Mouse (Mus musculus): ENCODE measurements at regions not wholly inside any gene's neighbourhood (a gene's known extent, or its start where the extent isn't known, plus 50 kb on each side); places are given as distances from the start of the nearest gene placed in this dataset.

- 80% methylated on average over 4 of the region's 4 CpGs for WGBS
- no peak overlapping the region for H3K27ac ChIP-seq (ENCODE audit: control insufficient read depth, insufficient read depth, low read length)
- no peak for TF ChIP-seq CTCF (IDR thresholded peaks at IDR 0.05; ENCODE audit: borderline replicate concordance, control insufficient read depth, extremely low read depth, insufficient read depth, low read length, poor library complexity)
- no peak for TF ChIP-seq POLR2A (IDR thresholded peaks at IDR 0.05; ENCODE audit: control insufficient read depth, extremely low read depth, insufficient read depth, low read length, poor library complexity)
- no peaks in the 10 kb centered on the region for H3K36me3 ChIP-seq (ENCODE audit: control insufficient read depth, insufficient read depth, low read length)
- no peaks in the 10 kb centered on the region for H3K4me1 ChIP-seq (replicated peaks; ENCODE audit: control insufficient read depth, insufficient read depth, low read length)
- DNase-seq = no peak
- H3K4me3 ChIP-seq (ENCODE audit: control insufficient read depth, insufficient read depth, low read length) = no peak overlapping the region
- H3K27me3 ChIP-seq (ENCODE audit: control insufficient read depth, insufficient read depth, low read length) = no peaks in the 10 kb centered on the region
Measured at GRCm38 (mm10) chr17:48616205-48616604, 161.5 kb downstream of the Unc5cl start.

- Histone ChIP-seq H3K36me3 (ENCODE audit: control insufficient read depth, insufficient read depth, low read length) (no peaks in the 10 kb centered on the region), H3K4me3 (ENCODE audit: control insufficient read depth, insufficient read depth, low read length) (no peak overlapping the region), H3K27ac (ENCODE audit: control insufficient read depth, insufficient read depth, low read length) (no peak overlapping the region), H3K27me3 (ENCODE audit: control insufficient read depth, insufficient read depth, low read length) (no peaks in the 10 kb centered on the region), H3K4me1 (replicated peaks; ENCODE audit: control insufficient read depth, insufficient read depth, low read length) (no peaks in the 10 kb centered on the region)
- whole genome bisulfite sequencing = 84% methylated on average over 2 of the region's 2 CpGs
- DNase-seq = no peak
- no peak for TF ChIP-seq CTCF (IDR thresholded peaks at IDR 0.05; ENCODE audit: borderline replicate concordance, control insufficient read depth, extremely low read depth, insufficient read depth, low read length, poor library complexity)
- no peak for TF ChIP-seq POLR2A (IDR thresholded peaks at IDR 0.05; ENCODE audit: control insufficient read depth, extremely low read depth, insufficient read depth, low read length, poor library complexity)
Measured at GRCm38 (mm10) chr17:48620896-48621295, 166.2 kb downstream of the Unc5cl start.

- Histone ChIP-seq H3K27ac (ENCODE audit: control insufficient read depth, insufficient read depth, low read length) (no peak overlapping the region), H3K4me3 (ENCODE audit: control insufficient read depth, insufficient read depth, low read length) (no peak overlapping the region), H3K4me1 (replicated peaks; ENCODE audit: control insufficient read depth, insufficient read depth, low read length) (no peaks in the 10 kb centered on the region), H3K36me3 (ENCODE audit: control insufficient read depth, insufficient read depth, low read length) (no peaks in the 10 kb centered on the region), H3K27me3 (ENCODE audit: control insufficient read depth, insufficient read depth, low read length) (no peaks in the 10 kb centered on the region)
- no peak for TF ChIP-seq CTCF (IDR thresholded peaks at IDR 0.05; ENCODE audit: borderline replicate concordance, control insufficient read depth, extremely low read depth, insufficient read depth, low read length, poor library complexity)
- no peak for TF ChIP-seq POLR2A (IDR thresholded peaks at IDR 0.05; ENCODE audit: control insufficient read depth, extremely low read depth, insufficient read depth, low read length, poor library complexity)
- DNase-seq = no peak
- 97% methylated on average over 11 of the region's 11 CpGs for WGBS
Measured at GRCm38 (mm10) chr17:48621676-48622075, 167.0 kb downstream of the Unc5cl start.

DNA sequence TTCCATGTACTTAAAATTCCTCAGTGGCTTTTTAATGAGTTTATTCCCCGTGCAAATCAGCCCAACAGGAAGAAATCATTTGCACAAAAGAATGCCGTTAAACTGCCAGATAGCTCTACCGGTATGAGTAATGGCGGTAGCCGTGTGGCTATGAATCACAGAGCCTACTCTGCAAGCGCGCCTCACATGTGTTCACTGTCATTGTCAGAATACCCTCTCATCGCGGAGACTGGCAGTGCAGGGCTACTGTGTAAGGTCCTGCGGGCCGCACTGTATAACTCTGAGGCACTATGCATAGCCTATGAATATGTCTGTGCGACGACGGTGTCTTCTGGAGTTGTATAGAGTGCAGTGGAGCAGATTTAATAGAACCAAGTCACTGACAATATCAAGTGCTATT lies 170.2 kb downstream of the Unc5cl start:
- Histone ChIP-seq H3K4me3 (ENCODE audit: control insufficient read depth, insufficient read depth, low read length) (no peak overlapping the region), H3K36me3 (ENCODE audit: control insufficient read depth, insufficient read depth, low read length) (no peaks in the 10 kb centered on the region), H3K27ac (ENCODE audit: control insufficient read depth, insufficient read depth, low read length) (no peak overlapping the region), H3K27me3 (ENCODE audit: control insufficient read depth, insufficient read depth, low read length) (no peaks in the 10 kb centered on the region), H3K4me1 (replicated peaks; ENCODE audit: control insufficient read depth, insufficient read depth, low read length) (no peaks in the 10 kb centered on the region)
- TF ChIP-seq CTCF (IDR thresholded peaks at IDR 0.05; ENCODE audit: borderline replicate concordance, control insufficient read depth, extremely low read depth, insufficient read depth, low read length, poor library complexity) (no peak), POLR2A (IDR thresholded peaks at IDR 0.05; ENCODE audit: control insufficient read depth, extremely low read depth, insufficient read depth, low read length, poor library complexity) (no peak)
- DNase-seq = no peak
- WGBS = 93% methylated on average over 14 of the region's 14 CpGs

DNA sequence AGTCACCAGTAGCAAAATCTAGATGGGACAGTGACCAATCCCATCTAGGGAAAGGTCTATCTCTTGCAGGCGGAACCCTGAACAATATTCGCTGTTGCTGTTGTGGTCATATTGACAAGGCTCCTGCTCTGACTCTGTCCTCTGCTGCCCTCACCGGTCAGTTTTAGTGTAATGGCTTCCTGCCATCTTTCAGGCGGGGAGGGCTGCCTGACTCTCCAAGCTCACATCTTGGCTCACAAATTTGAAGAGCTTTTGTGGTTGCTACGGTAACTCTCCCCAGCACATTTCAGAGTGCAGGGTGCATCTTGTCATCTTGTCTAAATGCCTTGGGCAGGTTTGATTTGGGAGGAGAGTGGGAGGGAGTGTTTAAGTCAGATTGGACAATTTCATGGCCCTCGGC lies 171.3 kb downstream of the Unc5cl start:
- Histone ChIP-seq H3K4me3 (ENCODE audit: control insufficient read depth, insufficient read depth, low read length) (no peak overlapping the region), H3K27me3 (ENCODE audit: control insufficient read depth, insufficient read depth, low read length) (no peaks in the 10 kb centered on the region), H3K36me3 (ENCODE audit: control insufficient read depth, insufficient read depth, low read length) (no peaks in the 10 kb centered on the region), H3K4me1 (replicated peaks; ENCODE audit: control insufficient read depth, insufficient read depth, low read length) (no peaks in the 10 kb centered on the region), H3K27ac (ENCODE audit: control insufficient read depth, insufficient read depth, low read length) (no peak overlapping the region)
- DNase-seq = no peak
- TF ChIP-seq CTCF (IDR thresholded peaks at IDR 0.05; ENCODE audit: borderline replicate concordance, control insufficient read depth, extremely low read depth, insufficient read depth, low read length, poor library complexity) = no peak
- TF ChIP-seq POLR2A (IDR thresholded peaks at IDR 0.05; ENCODE audit: control insufficient read depth, extremely low read depth, insufficient read depth, low read length, poor library complexity) = no peak
- WGBS = 95% methylated on average over 6 of the region's 6 CpGs

DNA sequence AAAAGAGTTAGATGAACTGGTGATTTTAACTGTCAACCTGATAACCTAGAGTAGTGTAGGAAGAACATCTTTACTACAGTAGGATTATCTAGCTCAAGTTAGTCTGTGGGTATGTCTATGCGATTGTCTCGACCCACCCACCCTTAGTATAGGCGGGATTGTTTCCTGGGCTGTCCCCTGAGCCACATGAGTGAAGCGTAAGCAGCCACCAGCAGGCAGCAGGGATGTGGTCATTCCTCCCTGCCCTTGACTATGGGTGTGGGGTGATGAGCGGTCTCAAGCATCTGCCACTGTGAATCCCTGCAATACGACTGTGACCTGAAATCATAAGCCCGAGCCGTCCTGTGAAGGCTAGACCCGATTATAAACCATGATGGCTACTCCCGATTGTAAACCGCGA lies 184.9 kb downstream of the Unc5cl start:
- DNase-seq = no peak
- Histone ChIP-seq H3K4me1 (replicated peaks; ENCODE audit: control insufficient read depth, insufficient read depth, low read length) (no peaks in the 10 kb centered on the region; the same call in 1 of the 2 replicates), H3K36me3 (ENCODE audit: control insufficient read depth, insufficient read depth, low read length) (no peaks in the 10 kb centered on the region), H3K27ac (ENCODE audit: control insufficient read depth, insufficient read depth, low read length) (no peak overlapping the region), H3K27me3 (ENCODE audit: control insufficient read depth, insufficient read depth, low read length) (no peaks in the 10 kb centered on the region), H3K4me3 (ENCODE audit: control insufficient read depth, insufficient read depth, low read length) (no peak overlapping the region)
- TF ChIP-seq CTCF (IDR thresholded peaks at IDR 0.05; ENCODE audit: borderline replicate concordance, control insufficient read depth, extremely low read depth, insufficient read depth, low read length, poor library complexity) (no peak), POLR2A (IDR thresholded peaks at IDR 0.05; ENCODE audit: control insufficient read depth, extremely low read depth, insufficient read depth, low read length, poor library complexity) (no peak)
- 91% methylated on average over 12 of the region's 12 CpGs for WGBS

DNA sequence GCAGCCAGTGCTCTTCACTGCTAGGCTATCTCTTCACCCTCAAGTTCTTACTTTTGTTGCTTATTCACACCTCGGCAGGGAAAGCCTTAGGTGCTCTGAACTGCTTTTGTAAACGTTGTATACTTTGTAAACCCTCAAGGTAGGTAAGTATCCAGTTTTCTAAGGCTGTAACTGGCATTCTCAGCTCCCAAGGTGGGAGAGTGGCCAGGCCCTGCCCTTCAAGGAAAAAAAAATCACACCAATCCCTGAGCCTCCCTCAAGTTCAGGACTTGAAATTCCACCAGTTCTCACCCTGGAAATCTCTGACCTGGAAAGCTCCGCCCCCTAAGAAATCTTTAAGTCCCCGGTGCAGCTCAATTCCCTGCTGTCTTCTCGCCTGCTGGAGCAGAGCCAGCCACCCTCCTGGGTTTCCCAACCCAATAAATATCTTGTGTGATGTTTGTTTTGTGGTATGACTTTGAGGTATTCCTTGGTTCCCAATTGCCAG lies 188.9 kb downstream of the Unc5cl start:
- WGBS = 61% methylated on average over 5 of the region's 5 CpGs
- no peaks in the 10 kb centered on the region; the same call in none of the 2 replicates for H3K4me1 ChIP-seq (replicated peaks; ENCODE audit: control insufficient read depth, insufficient read depth, low read length)
- DNase-seq = no peak
- no peaks in the 10 kb centered on the region for H3K27me3 ChIP-seq (ENCODE audit: control insufficient read depth, insufficient read depth, low read length)
- no peaks in the 10 kb centered on the region for H3K36me3 ChIP-seq (ENCODE audit: control insufficient read depth, insufficient read depth, low read length)
- no peak overlapping the region for H3K4me3 ChIP-seq (ENCODE audit: control insufficient read depth, insufficient read depth, low read length)
- TF ChIP-seq CTCF (IDR thresholded peaks at IDR 0.05; ENCODE audit: borderline replicate concordance, control insufficient read depth, extremely low read depth, insufficient read depth, low read length, poor library complexity) (no peak), POLR2A (IDR thresholded peaks at IDR 0.05; ENCODE audit: control insufficient read depth, extremely low read depth, insufficient read depth, low read length, poor library complexity) (no peak)
- H3K27ac ChIP-seq (ENCODE audit: control insufficient read depth, insufficient read depth, low read length) = no peak overlapping the region
